Mouse (Mus musculus) hindbrain, embryonic 15.5 days (tissue): Measurements from ENCODE around the gene Becn1. TPM values are rescaled to one million over a fixed set of nuclear protein-coding genes. Genes with fewer than 3 reads are reported as not detected.
"Not testable (repeated sequence)": the region's sequence is repeated elsewhere in the genome, so short reads cannot be mapped to it uniquely, and the experiment has no call there.

Source experiments
- ATAC-seq: fragments of 200-750 bp; cut with Nextera tagmentation; 2 replicates; pipeline ENCODE4 v1.8.0; 2017; ENCODE audit warnings: low read depth, moderate number of reproducible peaks, moderate TSS enrichment; ENCODE audit not compliant: low FRiP score
- H3K27ac ChIP-seq: fragments of 300-500 bp; sonication (generic); replicated peaks from 2 replicates; pipeline ENCODE4 v1.5.1; 2015; ENCODE audit warnings: mild to moderate bottlenecking, inconsistent platforms
- H3K27me3 ChIP-seq: fragments of 300-500 bp; sonication (generic); 2 replicates; pipeline ENCODE4 v1.6.1; 2015; ENCODE audit warnings: control low read depth, inconsistent platforms
- H3K36me3 ChIP-seq: fragments of 300-500 bp; sonication (generic); 2 replicates; pipeline ENCODE4 v1.6.1; 2015; ENCODE audit warnings: control low read depth, inconsistent platforms
- H3K4me1 ChIP-seq: fragments of 300-500 bp; sonication (generic); replicated peaks from 2 replicates; pipeline ENCODE4 v1.6.1; 2015; ENCODE audit warnings: control low read depth, inconsistent platforms
- H3K4me2 ChIP-seq: fragments of 300-500 bp; sonication (generic); 2 replicates; pipeline ENCODE4 v1.6.1; 2015; ENCODE audit warnings: moderate library complexity, mild to moderate bottlenecking, inconsistent platforms
- H3K4me3 ChIP-seq: fragments of 300-500 bp; sonication (generic); 2 replicates; pipeline ENCODE4 v1.5.1; 2015; ENCODE audit warnings: mild to moderate bottlenecking, inconsistent platforms
- H3K9ac ChIP-seq: fragments of 300-500 bp; sonication (generic); 2 replicates; pipeline ENCODE4 v1.6.1; 2015; ENCODE audit warnings: inconsistent platforms
- H3K9me3 ChIP-seq: fragments of 300-500 bp; sonication (generic); 2 replicates; pipeline ENCODE4 v1.6.1; 2016; ENCODE audit warnings: control low read depth, inconsistent platforms
- WGBS: fragments of 180-500 bp; shearing (Covaris S2); methylation state at CpG from one replicate; pipeline ENCODE4 v1.1.7; 2015; 5-methylcytosine and 5-hydroxymethylcytosine counted together
- polyA plus RNA-seq: library from polyadenylated mRNA; unstranded; fragments of >200 nt; fragmentation: Nextera tagmentation; extraction: Ambion mirVana; gene quantifications from 2 replicates; pipeline ENCODE4 v1.2.1, GENCODE M21; 2015

Gene Becn1
- polyA plus RNA-seq, 1 experiment from 2014 or later, result 173 TPM

DNA sequence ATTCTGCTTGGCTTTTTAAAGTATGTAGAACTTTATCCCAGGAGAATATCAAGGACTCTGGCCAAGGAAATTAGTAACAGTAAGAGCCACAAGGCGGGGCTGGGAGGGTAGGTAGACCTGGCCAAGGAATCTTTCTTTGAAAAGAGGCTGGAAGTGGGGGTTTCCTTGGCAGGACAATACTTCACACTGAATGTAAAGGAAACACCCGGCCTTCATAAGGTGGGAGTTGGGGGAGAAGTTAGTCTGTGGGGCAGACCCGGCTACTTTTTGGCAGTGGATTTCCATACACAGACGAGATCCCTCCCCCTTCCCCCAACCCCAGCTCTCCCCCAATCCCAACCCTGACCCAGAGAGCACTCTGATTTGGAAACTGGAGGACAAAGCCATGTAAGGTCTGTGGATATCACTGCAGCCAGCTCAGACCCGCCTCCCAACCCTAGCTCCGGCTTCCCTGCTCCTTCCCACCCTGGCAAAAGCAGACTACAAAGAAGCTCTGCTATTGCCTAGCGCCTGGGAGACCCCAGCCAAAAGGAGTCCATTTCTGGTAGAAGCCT lies 28.4 kb upstream of the Becn1 start, which contains the start of gene Aoc3:
TSS of gene Aoc3 (plus strand) at position 235 of the 554 bp plus-strand sequence.
- Histone ChIP-seq H3K9me3 (no peaks in the 10 kb centered on the region), H3K4me3 (no peak within 1 kb of the TSS), H3K9ac (no peak within 1 kb of the TSS), H3K36me3 (no peaks in the 10 kb centered on the region), H3K27ac (no peak within 1 kb of the TSS), H3K4me1 (no peaks in the 10 kb centered on the region), H3K27me3 (no peaks in the 10 kb centered on the region), H3K4me2 (no peak within 1 kb of the TSS)
- no peak for ATAC-seq
- 74% methylated on average over 7 of the region's 7 CpGs for WGBS

- no peaks in the 10 kb centered on the region for H3K9me3 ChIP-seq
- 81% methylated on average over 6 of the region's 6 CpGs for WGBS
- H3K4me2 ChIP-seq, result no peak overlapping the region
- no peak for ATAC-seq
- no peaks in the 10 kb centered on the region for H3K4me1 ChIP-seq
- H3K27ac ChIP-seq, result no peak overlapping the region
- H3K36me3 ChIP-seq, result peaks cover 6% of the 10 kb centered on the region
- H3K4me3 ChIP-seq, result no peak overlapping the region
- H3K27me3 ChIP-seq, result no peaks in the 10 kb centered on the region
- H3K9ac ChIP-seq, result no peak overlapping the region
Observed at GRCm38 (mm10) chr11:101328941-101329635, 27.0 kb upstream of the Becn1 start.

- no peak overlapping the region for H3K9ac ChIP-seq
- H3K4me2 ChIP-seq, result no peak overlapping the region
- H3K4me1 ChIP-seq, result no peaks in the 10 kb centered on the region
- H3K27ac ChIP-seq, result no peak overlapping the region
- 43% methylated on average over 3 of the region's 3 CpGs for WGBS
- no peaks in the 10 kb centered on the region for H3K27me3 ChIP-seq
- H3K4me3 ChIP-seq, result no peak overlapping the region
- no peaks in the 10 kb centered on the region for H3K9me3 ChIP-seq
- peaks cover 22% of the 10 kb centered on the region for H3K36me3 ChIP-seq
- no peak for ATAC-seq
Observed at GRCm38 (mm10) chr11:101327311-101327710, 25.2 kb upstream of the Becn1 start.

GRCm38 (mm10) chr11:101326147-101326546 lies 24.1 kb upstream of the Becn1 start:
- Histone ChIP-seq H3K36me3 (peaks cover 34% of the 10 kb centered on the region), H3K9me3 (no peaks in the 10 kb centered on the region), H3K27me3 (no peaks in the 10 kb centered on the region), H3K27ac (no peak overlapping the region), H3K4me3 (no peak overlapping the region), H3K9ac (no peak overlapping the region), H3K4me1 (no peaks in the 10 kb centered on the region), H3K4me2 (no peak overlapping the region)
- no peak for ATAC-seq
- 87% methylated on average over 11 of the region's 11 CpGs for WGBS

DNA sequence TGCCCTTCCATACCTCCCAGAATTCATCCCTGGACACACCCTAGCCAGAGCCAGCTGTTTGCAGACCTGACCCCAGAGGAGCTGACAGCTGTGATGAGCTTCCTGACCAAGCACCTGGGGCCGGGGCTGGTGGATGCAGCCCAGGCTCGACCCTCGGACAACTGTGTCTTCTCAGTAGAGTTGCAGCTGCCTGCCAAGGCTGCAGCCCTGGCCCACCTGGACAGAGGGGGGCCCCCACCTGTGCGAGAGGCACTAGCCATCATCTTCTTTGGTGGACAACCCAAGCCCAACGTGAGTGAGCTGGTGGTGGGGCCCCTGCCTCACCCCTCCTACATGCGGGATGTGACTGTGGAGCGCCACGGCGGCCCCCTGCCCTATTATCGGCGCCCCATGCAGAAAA lies 23.1 kb upstream of the Becn1 start:
- not testable (repeated sequence) for H3K9me3 ChIP-seq, ATAC-seq, H3K4me3 ChIP-seq, H3K4me2 ChIP-seq, H3K9ac ChIP-seq, H3K4me1 ChIP-seq, H3K27me3 ChIP-seq, H3K27ac ChIP-seq
- 97% methylated on average over 11 of the region's 11 CpGs for WGBS
- peaks cover 44% of the 10 kb centered on the region for H3K36me3 ChIP-seq

GRCm38 (mm10) chr11:101324763-101325162 lies 22.7 kb upstream of the Becn1 start, which contains the start of gene Aoc2:
Gene Aoc2 (plus strand): TSS chr11:101325063.
- 92% methylated on average over 5 of the region's 5 CpGs for WGBS
- no peak within 1 kb of the TSS for H3K27ac ChIP-seq
- no peak within 1 kb of the TSS for H3K4me3 ChIP-seq
- H3K27me3 ChIP-seq, result no peaks in the 10 kb centered on the region
- H3K9ac ChIP-seq, result no peak within 1 kb of the TSS
- no peak for ATAC-seq
- no peaks in the 10 kb centered on the region for H3K4me1 ChIP-seq
- no peak within 1 kb of the TSS for H3K4me2 ChIP-seq
- H3K36me3 ChIP-seq, result peaks cover 48% of the 10 kb centered on the region
- H3K9me3 ChIP-seq, result no peaks in the 10 kb centered on the region

DNA sequence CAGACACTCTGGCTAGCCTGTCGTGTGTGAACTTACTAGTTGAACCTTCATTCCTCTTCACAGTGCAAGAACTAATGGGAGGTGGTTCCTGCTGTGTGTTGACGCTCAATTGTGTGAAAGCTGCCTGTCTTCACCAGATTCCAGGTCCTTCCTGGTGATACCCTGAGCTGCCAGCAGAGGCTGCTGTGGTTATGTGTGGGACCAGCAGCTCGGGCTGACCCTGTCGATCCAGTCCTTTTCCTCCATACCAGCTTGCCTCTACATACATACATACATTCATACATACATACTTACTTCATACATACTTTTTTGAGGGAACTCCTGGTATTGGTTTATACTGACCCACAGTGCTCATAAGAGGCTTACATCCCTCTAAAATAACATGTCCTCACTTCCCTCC lies 21.5 kb upstream of the Becn1 start:
- Histone ChIP-seq H3K4me2 (no peak overlapping the region), H3K27me3 (no peaks in the 10 kb centered on the region), H3K4me3 (no peak overlapping the region), H3K4me1 (no peaks in the 10 kb centered on the region), H3K9me3 (no peaks in the 10 kb centered on the region), H3K27ac (no peak overlapping the region), H3K9ac (no peak overlapping the region), H3K36me3 (peaks cover 59% of the 10 kb centered on the region)
- WGBS, result 14% methylated on average over 4 of the region's 4 CpGs
- ATAC-seq, result no peak; the same call in 1 of the 2 replicates

GRCm38 (mm10) chr11:101316501-101316917 lies 14.4 kb upstream of the Becn1 start:
- peak overlapping the region; percentile 90 for H3K9ac ChIP-seq
- H3K4me1 ChIP-seq, result peaks cover 18% of the 10 kb centered on the region
- H3K4me2 ChIP-seq, result peak overlapping the region; percentile 96
- H3K27ac ChIP-seq, result peak overlapping the region; percentile 87
- WGBS, result under 1% methylated on average over 17 of the region's 17 CpGs
- peak overlapping the region; percentile 96 for H3K4me3 ChIP-seq
- no peaks in the 10 kb centered on the region for H3K9me3 ChIP-seq
- peaks cover 29% of the 10 kb centered on the region for H3K36me3 ChIP-seq
- H3K27me3 ChIP-seq, result no peaks in the 10 kb centered on the region
- ATAC-seq, result peak; percentile 32; the same call in 1 of the 2 replicates

DNA sequence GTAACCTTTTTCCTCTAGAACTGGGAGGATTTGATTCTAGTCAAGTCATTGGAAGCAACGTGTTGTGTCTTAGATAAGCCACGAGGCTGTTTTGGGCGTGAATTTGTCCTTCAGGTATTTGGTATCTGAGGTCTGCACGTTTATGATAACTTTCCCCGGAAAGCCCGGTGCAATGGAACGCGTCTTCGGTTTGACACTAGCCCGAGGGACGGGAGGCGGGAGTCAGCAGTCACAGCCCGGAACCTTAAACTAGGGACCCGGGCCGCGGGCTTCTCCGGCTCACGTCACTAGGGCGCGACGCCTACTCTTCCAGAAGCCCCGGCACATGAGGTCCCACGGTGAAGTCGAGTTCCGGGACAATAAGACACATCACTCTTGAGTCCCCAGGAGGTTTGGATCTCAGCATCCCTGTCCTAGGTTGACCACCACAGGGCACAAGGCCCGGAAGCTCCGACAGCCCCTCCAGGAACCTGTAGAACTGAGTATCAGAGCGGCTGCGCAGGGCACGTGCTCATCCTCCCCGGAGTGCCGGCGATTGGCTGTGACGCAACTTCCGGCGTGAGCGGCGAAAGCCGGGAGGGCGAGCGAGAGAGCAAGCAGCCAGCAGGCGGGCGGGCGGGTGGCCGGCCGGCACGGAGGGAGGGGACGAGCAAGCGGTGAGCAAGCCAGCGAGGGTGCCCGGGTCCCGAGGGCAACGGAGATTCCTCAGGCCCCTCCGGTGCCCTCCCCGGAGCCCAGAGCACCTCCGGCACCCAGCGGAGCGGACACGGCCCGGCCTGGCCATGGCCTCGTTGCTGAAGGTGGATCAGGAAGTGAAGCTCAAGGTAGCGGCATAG lies 13.8 kb upstream of the Becn1 start, which contains the start of gene Psme3:
TSS of gene Psme3 (plus strand) at position 549 of the 836 bp plus-strand sequence.
- peaks cover 22% of the 10 kb centered on the region for H3K36me3 ChIP-seq
- H3K4me2 ChIP-seq, result peak within 1 kb of the TSS; percentile 96
- peaks cover 18% of the 10 kb centered on the region for H3K4me1 ChIP-seq
- ATAC-seq, result peak; percentile 95
- H3K9me3 ChIP-seq, result no peaks in the 10 kb centered on the region
- peak within 1 kb of the TSS; percentile 90 for H3K9ac ChIP-seq
- H3K27me3 ChIP-seq, result no peaks in the 10 kb centered on the region
- WGBS, result under 1% methylated on average over 57 of the region's 62 CpGs
- peak within 1 kb of the TSS; percentile 87 for H3K27ac ChIP-seq
- H3K4me3 ChIP-seq, result peak within 1 kb of the TSS; percentile 96

- ATAC-seq, result no peak
- 84% methylated on average over 8 of the region's 8 CpGs for WGBS
Observed at GRCm38 (mm10) chr11:101315082-101315650, 13.1 kb upstream of the Becn1 start.

DNA sequence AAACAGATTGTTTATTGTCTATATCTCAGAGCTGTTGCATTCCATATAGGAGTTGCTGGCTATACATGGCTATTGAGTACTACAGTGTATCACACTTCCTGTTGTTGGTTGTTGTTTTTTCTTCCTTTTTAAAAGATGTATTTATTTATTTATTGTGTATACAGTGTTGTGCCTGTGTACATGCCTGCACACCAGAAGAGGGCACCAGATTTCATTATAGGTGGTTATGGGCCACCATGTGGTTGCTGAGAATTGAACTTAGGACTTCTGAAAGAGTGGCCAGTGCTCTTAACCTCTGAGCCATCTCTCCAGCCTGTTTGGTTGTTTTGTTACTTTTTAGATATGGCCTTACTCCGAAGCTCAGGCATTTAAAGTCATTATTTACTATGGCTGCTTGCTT lies 12.5 kb upstream of the Becn1 start:
- Histone ChIP-seq H3K27me3 (no peaks in the 10 kb centered on the region), H3K4me3 (no peak overlapping the region), H3K9ac (no peak overlapping the region), H3K4me1 (peaks cover 18% of the 10 kb centered on the region), H3K4me2 (no peak overlapping the region), H3K36me3 (peaks cover 9% of the 10 kb centered on the region), H3K27ac (no peak overlapping the region), H3K9me3 (no peaks in the 10 kb centered on the region)
- 100% methylated on average over 1 of the region's 1 CpGs for WGBS
- no peak for ATAC-seq

More at GRCm38 (mm10) chr11:101315082-101315650, 13.1 kb upstream of the Becn1 start:
- peaks cover 18% of the 10 kb centered on the region for H3K4me1 ChIP-seq
- peak overlapping the region; percentile 96 for H3K4me3 ChIP-seq
- peak overlapping the region; percentile 87 for H3K27ac ChIP-seq
- no peaks in the 10 kb centered on the region for H3K9me3 ChIP-seq
- no peaks in the 10 kb centered on the region for H3K27me3 ChIP-seq
- H3K36me3 ChIP-seq, result peaks cover 15% of the 10 kb centered on the region
- peak overlapping the region; percentile 90 for H3K9ac ChIP-seq
- H3K4me2 ChIP-seq, result peak overlapping the region; percentile 96
